Mouse (Mus musculus) spleen, postnatal 36 days (tissue): ENCODE measurements at regions not wholly inside any gene's neighbourhood (a gene's known extent, or its start where the extent isn't known, plus 50 kb on each side); places are given as distances from the start of the nearest gene placed in this dataset.

Experiments used
- DNase-seq, 2 experiments: peaks; one replicate each; pipeline ENCODE4 v3.0.0; 2022; ENCODE audit warnings: low spot score in 2 of 2, mixed read lengths in 1 of 2

DNA sequence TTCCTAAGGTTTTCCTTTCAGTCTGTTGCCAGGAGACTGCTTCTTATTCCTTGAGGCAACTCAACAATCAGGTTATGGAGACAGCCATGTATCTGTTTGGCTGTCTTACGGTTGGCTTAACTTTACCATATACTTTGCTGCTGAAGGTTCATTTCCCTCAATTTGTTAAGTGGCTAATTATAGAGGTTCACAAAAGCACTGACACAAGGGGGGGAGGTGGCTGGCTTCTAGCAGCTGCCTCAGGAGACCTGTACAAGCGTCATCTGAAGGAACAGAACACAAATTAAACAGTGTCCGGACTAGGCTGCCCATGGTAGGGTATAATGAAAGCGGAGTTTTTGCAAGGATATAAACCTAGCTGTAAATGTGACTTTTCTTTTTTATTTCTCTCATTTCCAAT is 305.0 kb upstream of the Rnf219 start:
- DNase-seq: no peak

DNA sequence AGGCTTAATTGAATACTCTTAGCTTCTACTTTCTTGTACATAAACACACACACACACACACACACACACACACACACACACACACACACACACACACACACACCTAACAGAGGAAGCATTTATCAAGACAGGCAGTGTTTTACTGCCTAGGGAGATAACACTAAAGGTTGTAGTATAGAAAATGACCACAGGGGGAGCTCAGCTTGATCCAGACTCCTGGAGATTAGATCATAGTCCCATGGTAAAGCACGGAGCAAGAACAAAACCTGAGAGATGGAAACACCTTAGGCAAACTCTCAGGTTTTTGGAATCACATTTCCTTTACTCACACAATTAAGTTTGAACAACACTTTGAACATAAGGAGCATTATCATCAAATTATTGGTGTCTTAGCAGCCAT is 302.5 kb upstream of the Rnf219 start:
- no peak for DNase-seq

DNA sequence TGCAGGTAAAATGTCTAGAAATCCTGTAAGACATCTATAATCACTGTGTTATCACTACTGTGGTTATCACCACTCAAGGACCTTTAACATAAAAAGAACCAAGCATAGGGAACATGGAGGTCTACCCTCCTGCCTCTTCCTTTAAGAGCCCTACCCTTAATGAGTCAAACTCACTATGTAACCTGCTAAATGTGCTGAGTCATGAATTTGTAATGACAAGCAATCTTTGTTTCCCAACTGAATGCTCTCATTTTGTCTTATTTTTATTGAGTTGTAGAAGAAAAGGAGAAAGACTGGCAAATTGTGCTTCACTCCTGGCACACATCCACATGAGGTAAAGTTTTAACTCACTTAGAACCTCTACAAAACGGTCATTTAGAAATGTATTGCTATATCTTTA is 301.8 kb upstream of the Rnf219 start:
- DNase-seq: no peak

DNA sequence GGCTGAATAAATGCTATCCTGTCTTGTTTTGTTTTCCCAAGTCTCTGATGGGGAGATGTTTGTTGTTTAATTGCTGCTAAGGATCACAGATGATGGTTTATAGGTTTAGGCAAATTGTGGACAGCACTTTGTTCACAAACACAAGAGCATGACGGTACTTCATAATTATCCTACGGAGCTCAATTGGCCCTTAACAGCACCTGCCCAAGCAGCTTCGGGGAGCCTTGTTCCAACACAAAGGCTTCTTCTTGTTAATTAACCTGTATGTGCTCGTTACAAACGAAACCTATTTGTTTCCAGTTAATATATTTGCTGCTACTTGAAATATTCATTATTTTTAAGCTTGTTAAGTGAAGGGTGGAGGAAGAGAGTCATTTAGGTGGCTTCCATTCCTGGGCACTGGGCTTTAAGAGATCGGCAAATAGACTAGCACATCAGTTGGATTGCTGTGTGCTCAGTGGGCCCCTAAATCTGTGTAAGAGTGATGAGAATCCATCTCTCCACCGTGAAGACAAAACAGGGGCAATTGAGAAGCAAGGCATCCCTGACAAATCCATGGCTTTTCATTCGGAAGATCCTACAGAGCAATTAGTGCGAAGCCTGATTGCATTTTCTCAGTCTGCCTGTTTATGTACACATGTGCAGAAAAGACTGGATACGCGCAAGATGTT is 299.6 kb upstream of the Rnf219 start:
- no peak for DNase-seq

DNA sequence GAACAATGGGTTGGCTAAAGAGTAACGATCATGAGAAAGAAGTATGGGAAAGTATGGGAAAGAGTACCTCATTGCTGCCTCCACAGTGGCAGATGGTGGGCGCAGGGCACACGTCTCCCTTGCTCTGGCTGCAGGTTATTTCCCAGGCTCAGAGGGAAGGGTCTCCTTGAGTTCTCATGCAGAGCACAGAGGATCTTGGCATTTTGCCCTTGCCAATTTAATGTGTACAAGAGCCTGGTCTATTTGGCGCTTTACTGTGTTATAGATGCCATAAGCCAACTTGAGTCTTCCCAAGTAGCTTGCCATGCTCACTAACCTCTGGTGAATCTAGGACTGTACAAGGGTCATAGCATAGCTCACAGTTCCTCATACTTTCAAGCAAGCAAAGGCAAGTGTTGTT is 296.7 kb upstream of the Rnf219 start:
- no peak for DNase-seq

DNA sequence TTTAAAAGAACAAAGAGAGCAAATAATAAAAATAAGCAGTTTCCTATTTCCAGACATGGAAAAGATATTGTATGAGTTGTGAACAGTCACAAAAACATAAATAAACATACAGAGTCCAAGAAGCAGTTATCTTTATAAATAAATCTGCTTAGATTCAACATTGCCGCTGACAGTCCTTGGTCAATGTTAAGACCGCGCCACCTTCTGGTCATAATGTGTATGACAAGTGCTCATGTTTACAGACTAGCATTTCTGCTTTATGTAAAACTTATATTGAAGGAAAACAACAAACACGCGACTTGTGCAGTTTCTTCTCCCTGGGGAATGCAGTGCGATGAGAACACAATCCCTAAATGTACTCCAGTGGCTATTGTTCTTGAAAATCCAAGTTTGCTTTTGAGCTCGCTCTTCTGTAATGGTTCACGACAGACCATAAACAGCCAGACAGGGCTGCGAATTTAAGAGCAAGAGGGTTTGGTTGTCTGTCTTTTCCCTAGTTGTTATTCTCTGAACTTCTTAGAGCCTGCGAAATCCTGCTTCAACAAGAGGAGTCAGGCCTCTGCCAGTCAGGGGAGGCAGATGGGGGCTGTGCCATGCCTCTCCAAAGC is 291.6 kb upstream of the Rnf219 start:
- peak in 1 of 2 experiments; percentile 12 for DNase-seq

DNA sequence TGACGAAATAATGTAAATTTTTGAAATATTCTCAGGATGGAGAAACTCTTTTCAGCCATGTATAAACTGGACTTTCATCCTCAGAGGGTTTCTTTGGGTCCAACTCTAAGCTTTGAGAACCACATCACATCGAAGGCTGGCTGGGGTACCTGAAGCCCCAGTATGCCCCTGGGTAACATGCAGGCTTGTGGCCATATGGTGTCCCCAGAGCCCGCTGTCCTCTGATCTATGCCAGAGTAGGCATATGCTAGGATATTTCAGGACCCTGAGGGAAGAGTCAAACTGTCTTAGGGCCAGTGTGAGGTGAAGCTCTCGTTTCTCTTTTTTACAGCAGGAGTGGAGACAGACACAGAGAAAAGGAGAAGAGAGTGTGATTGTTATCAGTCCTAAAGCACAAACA is 289.6 kb upstream of the Rnf219 start:
- DNase-seq: no peak

DNA sequence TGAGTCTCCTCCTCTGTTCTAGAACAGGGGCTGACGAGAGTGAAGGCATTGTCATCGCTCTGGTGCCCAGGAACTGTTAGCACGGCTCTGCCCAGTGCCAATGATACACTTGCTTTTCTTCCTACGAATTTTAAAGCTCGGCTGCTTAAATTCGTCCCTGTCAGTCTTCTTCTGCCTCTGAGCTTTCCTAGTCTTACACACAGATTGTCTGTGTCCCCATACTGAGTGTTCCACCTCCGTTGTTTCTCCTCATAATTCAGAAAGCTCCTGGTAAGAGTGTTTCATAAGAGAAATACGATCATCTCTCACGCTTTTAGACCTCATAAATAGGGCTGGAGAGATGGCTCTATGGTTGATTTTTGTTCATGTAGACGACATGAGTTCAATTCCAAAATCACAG is 282.9 kb upstream of the Rnf219 start:
- DNase-seq: no peak

DNA sequence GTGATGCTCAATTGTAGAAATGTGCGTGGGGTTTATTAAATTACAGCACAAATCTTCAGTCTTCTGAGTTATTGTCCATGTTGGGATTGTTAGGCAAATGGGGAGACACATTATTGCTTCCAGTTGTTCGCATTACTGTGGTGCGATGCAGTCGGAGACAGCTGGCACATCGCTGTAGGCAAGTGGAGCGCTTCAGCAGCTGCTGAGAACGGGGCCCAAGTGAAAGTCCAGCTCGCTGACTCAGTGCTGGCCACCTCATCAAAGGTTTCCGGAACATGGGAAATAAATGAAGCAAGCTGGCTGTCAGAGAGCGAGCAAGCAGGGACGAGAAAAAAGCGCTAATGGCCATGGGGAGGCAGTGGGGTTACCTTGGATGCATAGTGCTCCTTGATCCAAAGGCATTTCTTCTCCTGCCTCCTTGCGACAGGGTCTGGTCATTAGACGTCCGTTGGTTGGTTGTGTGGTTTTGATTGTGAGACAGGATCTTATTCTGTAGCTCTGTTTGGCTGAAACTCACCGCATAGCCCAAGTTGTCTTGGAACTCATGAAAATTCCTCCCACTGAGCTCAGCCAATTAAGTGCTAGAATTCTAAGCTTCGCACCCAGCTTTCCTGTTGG is 274.0 kb upstream of the Rnf219 start:
- DNase-seq: no peak

DNA sequence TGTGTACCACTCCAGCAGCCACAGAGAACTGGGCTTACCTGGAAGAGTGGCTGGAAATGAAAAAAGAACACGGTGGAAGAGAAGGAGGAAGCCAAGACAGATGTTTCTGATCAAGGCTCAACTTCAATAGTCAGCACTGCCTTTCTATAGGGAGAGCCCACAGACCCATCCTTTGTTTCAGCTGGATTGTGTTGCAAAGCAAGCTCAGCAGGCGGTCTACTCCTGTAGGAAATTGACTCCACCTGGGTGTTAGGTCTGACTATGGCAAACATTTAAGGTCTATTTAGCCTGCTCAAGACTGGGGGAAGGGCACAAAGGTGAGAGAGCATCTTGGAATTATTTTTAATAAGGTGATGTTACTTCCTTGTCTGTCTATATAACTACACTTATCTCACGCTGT is 266.9 kb upstream of the Rnf219 start:
- no peak for DNase-seq

DNA sequence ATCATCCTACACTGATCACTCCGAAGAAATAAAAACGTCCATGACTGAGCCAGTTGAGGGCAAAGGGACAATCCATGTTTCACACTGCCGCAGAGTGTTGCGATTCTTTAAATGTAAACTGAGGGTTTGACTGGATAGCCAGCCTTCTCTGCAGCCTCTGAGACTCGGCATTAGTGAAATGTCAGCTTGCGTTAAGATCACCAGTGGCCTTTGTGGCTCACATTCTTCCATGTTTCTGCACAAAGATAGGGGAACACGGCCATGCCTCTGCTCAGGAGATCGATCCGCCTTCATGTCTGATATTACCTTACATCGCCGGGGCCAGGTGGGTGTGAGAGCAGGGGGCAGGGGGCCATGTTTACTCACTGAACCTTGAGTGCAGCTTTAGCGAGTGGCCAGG is 262.6 kb upstream of the Rnf219 start:
- no peak for DNase-seq

DNA sequence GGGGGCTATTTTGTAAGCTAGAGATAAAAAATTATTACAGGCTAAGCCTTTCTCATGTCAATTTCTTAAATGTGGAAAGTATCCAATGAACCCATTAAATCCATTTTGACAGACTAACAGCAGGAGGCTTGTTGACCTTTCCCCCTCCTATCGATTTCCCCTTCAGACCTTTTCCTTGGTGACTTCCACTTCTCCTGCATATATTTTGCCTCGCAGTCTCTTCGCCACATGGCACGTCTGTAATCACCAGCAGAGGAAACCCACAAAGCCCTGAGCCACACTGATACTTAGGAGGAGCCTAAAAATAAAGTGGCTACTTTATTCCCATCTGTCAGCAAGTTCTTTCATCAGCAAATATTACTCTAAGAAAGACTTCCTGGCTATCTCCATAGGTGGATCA is 247.5 kb upstream of the Rnf219 start:
- no peak for DNase-seq

DNA sequence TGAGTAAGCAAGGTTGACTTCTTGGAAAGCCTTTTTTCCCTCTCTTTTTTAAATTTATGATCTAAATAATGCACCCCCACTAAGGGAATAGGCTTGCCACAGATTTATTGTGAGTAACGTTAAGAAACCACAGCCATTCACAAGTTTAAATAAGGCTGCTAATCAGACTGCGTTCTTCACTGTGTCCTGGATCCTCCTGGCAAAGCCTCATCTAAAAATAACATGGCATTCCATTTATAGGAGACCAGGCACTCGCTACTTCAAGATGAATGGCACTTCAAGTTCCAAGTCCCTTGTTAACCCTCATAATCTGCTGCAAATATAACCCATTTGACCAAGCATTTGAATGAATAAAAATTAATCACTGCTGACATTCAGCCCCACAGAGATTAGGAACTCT is 211.8 kb upstream of the Rnf219 start:
- no peak for DNase-seq

DNA sequence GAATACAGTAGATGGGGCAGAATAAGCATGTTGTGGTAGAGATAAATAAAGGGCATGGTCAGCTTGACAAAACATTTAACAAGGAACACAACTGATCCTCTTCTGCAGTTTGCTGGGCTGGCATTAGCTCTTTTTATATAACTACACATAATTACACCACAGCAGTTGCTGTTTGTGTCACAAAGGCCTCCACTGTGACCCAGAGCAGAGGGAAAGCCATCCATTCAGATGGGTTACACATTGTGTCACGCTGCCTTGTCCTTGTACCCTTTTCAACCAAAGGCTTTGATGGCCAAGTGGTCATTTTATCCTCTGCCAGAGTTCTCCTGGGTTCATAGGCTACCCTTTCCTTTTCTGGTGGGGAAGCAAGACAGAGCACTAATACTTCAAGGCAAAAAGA is 209.6 kb upstream of the Rnf219 start:
- DNase-seq: no peak

DNA sequence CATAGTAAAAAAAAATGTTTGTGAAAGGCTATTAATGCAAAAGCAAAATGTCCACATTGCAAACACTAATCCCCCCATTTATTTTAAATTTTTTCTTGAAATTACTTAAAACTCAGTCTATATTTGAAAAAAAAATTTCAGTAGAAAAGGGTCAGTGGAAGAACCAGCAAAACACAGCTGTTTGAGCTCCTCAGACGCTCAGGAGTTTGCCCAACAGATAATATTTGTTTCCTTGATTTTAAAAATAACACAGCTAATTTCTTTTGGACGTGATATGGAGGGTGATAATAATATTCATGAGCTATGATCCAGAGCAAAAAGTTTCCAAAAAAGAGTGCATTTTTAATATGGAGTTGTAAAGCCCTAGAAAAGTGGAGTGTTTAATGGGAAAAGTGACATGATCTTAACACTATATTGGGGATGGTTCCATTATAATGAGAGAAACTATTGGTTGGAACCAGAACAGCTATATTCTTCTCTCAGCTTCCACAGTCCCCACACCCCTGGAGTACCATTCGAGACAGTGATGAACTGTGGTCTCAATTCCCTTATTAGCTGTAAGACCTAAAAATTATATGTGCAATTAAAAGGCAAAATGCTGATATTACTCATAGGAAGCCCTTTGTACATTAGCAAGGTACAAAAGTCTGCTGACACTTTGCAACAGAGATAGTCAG is 209.0 kb upstream of the Rnf219 start:
- no peak for DNase-seq

DNA sequence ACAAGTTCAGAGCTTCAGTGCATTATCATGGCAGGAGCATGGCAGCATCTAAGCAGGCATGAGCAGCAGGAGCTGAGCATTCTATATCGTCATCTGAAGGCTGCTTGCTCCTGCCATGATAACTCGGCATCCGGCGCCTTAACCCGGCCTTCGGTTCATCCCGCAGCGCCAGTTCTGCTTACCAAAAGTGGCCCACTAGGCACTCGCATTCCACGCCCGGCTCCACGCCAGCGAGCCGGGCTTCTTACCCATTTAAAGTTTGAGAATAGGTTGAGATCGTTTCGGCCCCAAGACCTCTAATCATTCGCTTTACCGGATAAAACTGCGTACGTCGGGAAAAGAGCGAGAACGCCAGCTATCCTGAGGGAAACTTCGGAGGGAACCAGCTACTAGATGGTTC is 193.2 kb upstream of the Rnf219 start:
- DNase-seq: peak; percentile 56 to 66

DNA sequence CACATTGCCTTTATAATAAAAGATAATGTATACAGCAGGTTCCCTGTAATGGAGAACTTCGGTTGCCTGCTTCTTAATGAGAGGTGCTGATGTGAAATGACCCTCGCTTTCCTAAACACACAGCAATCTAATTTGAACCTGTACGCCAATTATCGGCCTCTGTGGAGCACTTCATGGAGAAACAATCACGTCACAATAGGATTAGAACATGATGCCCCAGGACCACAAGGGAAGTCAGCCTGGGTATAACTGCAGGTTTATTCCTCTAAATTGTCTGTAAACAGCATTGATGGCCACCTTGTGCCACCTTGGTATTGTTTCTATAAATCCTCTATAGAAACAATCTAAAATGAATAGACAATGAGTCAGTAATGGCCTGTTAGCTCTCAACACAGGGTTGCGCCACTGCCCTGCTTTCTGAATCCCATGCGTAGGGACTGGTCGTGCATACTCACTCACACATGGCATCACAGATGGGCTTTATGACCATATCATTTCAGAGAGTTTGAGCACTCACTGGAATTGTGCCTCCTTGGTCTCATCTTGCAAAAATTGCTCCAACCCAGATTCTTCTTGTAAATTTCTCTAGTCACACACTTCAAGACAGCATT is 179.9 kb upstream of the Rnf219 start:
- no peak for DNase-seq

DNA sequence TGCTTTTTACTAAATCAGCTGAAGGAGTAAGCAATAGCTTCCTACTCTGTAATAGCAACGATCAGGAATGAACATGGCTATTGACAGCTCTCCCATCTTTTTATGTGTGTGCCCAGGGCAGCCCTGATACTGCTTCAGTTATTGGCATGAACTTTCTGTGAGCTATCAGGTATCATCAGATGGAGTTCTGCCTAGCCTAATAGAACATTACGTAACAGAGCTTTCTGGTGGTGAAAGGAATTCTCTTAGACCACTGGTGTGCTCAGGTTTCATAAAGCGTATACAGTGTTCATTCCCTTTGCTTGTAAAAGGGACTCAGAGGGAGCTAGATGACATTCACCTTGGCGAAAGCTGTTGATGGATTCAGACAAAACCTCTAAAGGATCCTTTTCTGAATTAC is 176.5 kb upstream of the Rnf219 start:
- DNase-seq: no peak

DNA sequence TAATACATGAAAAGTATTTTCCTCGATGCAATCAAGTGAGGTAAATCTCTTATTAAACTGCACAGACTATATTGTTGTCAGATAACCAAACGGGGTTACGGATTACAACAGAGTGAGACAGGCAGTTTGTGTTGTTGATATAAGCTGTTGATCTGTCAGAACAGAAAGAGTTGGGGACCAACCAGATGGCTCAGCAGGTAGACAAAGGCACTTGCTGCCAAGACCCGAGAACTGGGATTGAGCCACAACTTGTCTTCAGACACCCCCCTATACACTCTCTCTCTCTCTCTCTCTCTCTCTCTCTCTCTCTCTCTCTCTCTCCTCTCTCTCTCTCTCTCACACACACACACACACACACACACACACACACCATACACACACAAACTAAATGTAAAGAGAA is 172.7 kb upstream of the Rnf219 start:
- DNase-seq: no peak

DNA sequence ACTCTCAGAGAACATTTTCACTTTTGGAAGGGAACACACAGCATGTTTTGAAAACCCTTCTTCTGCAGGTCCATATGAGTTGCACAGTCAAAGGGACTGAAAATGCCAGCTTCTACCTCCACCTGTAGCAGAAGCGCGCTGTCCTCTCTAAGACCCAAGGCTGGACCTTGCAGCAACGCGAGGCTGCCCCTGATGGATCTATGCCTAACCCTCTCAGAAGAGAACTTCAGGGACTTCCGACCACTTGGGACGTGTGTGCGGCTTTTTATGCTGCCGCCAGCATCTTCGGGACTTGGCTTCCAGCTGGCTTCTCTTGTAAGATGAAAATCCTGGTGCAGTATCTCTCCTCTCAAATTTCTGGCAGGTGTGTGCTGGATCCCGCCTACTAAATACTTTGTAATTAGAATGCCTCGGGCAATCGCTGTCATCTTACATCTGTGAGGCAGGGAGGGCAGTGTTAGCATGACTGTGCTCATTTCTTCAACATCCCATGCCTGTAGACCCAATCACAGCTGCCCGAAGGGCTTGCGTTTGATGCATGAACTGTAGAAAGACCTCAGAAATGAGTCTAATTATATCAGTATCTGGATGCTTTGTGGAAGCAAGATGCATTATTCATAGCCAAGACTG is 171.8 kb upstream of the Rnf219 start:
- DNase-seq: no peak

DNA sequence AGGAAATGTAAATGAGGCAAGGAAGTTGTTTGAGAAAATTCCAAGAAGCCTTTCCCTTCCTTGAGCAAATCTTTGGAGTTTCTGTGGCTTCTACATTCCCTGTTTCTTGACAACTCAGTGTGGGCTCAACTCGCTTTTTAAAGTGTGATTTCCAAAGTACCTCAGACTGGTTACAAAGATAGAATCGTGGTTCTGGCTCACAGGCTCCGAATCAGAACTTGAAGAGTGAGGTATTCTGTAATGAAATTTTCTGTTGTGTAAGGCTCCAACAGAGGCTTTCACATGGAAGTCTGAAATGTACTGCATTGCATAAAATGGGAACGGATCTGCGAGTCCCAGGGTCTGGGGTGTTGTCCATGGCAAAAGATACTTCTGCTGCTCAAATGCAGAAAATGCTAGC is 170.2 kb upstream of the Rnf219 start:
- no peak for DNase-seq

DNA sequence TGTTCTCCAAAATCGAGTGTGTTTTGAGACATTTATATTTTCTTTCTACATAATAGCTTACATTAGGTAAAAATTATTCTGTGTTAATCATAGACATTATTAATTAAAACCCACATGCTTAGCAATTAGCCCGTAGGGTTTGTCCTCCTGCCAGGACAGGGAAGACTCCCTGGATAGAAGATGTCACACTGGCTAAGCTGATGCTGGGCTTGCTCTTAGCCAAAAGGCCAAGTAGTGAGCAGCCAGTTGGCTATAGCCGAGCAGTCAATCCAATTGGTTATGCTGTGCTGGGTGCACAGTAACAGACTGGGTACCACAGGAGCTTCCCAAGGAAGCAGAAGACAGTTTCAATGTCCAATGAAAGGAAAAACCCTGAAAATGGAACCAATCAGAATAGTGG is 166.0 kb upstream of the Rnf219 start:
- no peak for DNase-seq
